Mouse (Mus musculus) kidney, adult 2 months (tissue): ENCODE data around the gene Fhod1. TPM values are rescaled to one million over a fixed set of nuclear protein-coding genes. Genes with fewer than 3 reads are reported as not detected.
A peak's percentile ranks its signal among the peaks of the same experiment; 100 is the strongest.

ENCODE experiments used
- DNase-seq: peaks from one replicate; pipeline ENCODE4 v3.0.0; 2021
- H3K27ac ChIP-seq: fragments of 200-500 bp; 2 replicates; pipeline ENCODE4 v1.5.1; 2012; ENCODE audit warnings: low read depth, low read length, control low read depth, inconsistent platforms; ENCODE audit not compliant: insufficient read depth
- H3K27me3 ChIP-seq: fragments of 200-500 bp; replicated peaks from 2 replicates; pipeline ENCODE4 v1.6.1; 2012; ENCODE audit warnings: mild to moderate bottlenecking, moderate library complexity, low read length, inconsistent platforms; ENCODE audit not compliant: control insufficient read depth, insufficient read depth
- H3K36me3 ChIP-seq: fragments of 200-500 bp; 2 replicates; pipeline ENCODE4 v1.6.1; 2012; ENCODE audit warnings: mild to moderate bottlenecking, moderate library complexity, low read length, inconsistent platforms; ENCODE audit not compliant: control insufficient read depth, insufficient read depth
- H3K4me1 ChIP-seq: fragments of 200-500 bp; 2 replicates; pipeline ENCODE4 v1.6.1; 2011; ENCODE audit warnings: low read length; ENCODE audit not compliant: control insufficient read depth, insufficient read depth
- H3K4me3 ChIP-seq: fragments of 200-500 bp; 2 replicates; pipeline ENCODE4 v1.5.1; 2011; ENCODE audit warnings: mild to moderate bottlenecking, low read depth, low read length, control low read depth; ENCODE audit not compliant: insufficient read depth
- CTCF ChIP-seq: fragments of 200-500 bp; conservative IDR thresholded peaks from 2 replicates; pipeline ENCODE4 v1.5.1; 2011; ENCODE audit warnings: low read depth, mild to moderate bottlenecking, control low read depth, low read length, moderate library complexity, mixed read lengths; ENCODE audit not compliant: insufficient read depth, insufficient read length
- POLR2A ChIP-seq: fragments of 200-500 bp; IDR thresholded peaks from one replicate; pipeline ENCODE4 v1.6.1; 2011; ENCODE audit warnings: low read depth, low read length, control low read depth
- WGBS: fragments of 180-500 bp; shearing (Covaris S2); methylation state at CpG from one replicate; pipeline ENCODE4 v1.1.7; 2018; 5-methylcytosine and 5-hydroxymethylcytosine counted together
- polyA plus RNA-seq: library from polyadenylated mRNA; depleted of rRNA; stranded (reverse); fragments of >200 nt; gene quantifications from 2 replicates; pipeline ENCODE4 v1.2.3, GENCODE M21; 2012; rRNA removed

Gene Fhod1
- polyA plus RNA-seq, 1 experiment, result 20.0 TPM

DNA sequence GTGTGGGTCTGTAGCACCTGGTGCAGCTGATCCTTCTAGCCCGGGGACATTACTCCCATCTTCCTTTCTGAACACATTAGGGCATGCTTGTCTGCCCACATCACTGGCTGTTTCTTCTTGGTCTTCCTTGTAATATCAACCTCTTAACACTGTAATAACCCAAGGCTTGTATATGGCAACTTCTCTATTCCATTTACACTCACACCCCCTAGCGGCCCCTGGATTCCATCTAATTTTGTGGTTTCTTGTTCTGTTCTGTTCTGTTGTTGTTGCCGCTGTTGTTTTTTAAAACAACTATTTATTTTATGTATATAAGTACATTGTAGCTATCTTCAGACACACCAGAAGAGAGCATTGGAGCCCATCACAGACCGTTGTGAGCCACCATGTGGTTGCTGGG, 60.8 kb downstream of the Fhod1 start:
- Histone ChIP-seq H3K27ac (no peak overlapping the region), H3K36me3 (no peaks in the 10 kb centered on the region), H3K4me3 (no peak overlapping the region), H3K4me1 (peaks cover 7% of the 10 kb centered on the region; the same call in 1 of the 2 replicates), H3K27me3 (no peaks in the 10 kb centered on the region)
- no peak for DNase-seq
- 90% methylated on average over 4 of the region's 4 CpGs for WGBS
- TF ChIP-seq POLR2A (no peak), CTCF (no peak)

DNA sequence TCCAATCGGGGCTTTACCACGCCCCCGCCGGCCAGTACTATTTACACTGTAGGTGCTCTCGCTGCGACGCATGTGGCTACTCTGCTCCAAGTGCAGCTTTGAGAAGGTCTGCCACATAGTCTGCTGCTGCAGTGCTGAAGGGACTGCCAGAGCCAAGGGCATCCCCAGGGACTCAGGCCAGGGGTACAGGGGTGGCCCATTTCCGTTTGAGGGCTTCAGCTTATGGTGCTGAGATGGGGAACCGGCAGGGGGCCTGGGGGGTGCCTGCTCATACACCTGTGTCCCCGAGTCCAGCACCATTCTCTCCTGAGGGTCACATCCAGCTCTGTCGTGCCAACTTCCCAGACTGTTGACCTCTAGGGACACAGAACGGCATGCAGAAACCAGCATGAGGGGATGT, 62.2 kb downstream of the Fhod1 start:
- no peak for DNase-seq
- WGBS, result 70% methylated on average over 12 of the region's 12 CpGs

DNA sequence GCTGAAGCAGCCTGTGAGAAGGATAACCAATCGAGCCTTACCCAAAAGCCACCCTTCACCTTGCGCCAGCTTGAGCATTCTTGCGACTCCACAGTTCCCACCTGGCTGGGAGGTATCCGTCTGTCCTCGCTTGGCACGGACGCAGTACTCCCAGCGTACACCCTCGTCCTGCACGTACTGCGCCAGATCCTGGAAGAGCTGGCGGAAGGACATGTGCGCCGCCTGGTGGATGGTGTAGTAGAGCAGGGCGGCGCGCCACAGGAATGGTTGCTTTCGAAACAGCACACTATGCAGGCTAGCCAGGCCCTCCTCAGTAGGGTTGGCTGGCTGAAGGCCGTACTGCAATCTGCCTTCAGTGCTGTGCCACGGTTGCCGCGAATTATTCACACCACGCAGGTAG, 64.7 kb downstream of the Fhod1 start:
- TF ChIP-seq POLR2A (no peak), CTCF (peak; percentile 91)
- Histone ChIP-seq H3K27me3 (no peaks in the 10 kb centered on the region), H3K27ac (no peak overlapping the region), H3K4me3 (no peak overlapping the region), H3K4me1 (no peaks in the 10 kb centered on the region; the same call in 1 of the 2 replicates), H3K36me3 (no peaks in the 10 kb centered on the region)
- 51% methylated on average over 23 of the region's 23 CpGs for WGBS
- peak; percentile 44 for DNase-seq

More for the DNA sequence above, 62.2 kb downstream of the Fhod1 start:
- H3K27ac ChIP-seq, result no peak overlapping the region
- H3K27me3 ChIP-seq, result no peaks in the 10 kb centered on the region
- no peak for TF ChIP-seq CTCF
- TF ChIP-seq POLR2A, result no peak
- no peaks in the 10 kb centered on the region for H3K36me3 ChIP-seq
- H3K4me1 ChIP-seq, result peaks cover 7% of the 10 kb centered on the region; the same call in 1 of the 2 replicates
- no peak overlapping the region for H3K4me3 ChIP-seq

DNA sequence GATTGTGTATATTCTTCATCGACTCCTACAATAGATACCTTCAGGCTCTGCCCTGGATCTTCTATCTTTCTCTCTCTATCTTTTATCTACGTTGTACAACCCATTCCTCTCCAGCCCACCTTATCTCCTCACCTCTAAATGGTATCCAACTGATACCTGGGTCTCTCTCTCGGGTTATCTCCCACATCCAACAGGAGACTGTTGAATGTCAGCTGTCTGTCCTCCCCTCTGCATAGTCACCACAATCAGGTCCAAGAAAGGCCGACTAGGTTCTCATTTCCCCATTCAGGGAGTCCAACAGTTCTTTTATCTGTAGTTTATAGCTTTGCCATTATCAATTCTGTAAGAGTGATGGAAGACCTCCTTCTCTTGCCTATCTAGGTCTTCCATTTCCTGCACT, 65.5 kb downstream of the Fhod1 start:
- TF ChIP-seq CTCF (no peak), POLR2A (no peak)
- H3K27me3 ChIP-seq, result no peaks in the 10 kb centered on the region
- H3K4me1 ChIP-seq, result no peaks in the 10 kb centered on the region; the same call in 1 of the 2 replicates
- DNase-seq, result no peak
- no peak overlapping the region for H3K27ac ChIP-seq
- H3K36me3 ChIP-seq, result no peaks in the 10 kb centered on the region
- WGBS, result 94% methylated on average over 4 of the region's 4 CpGs
- H3K4me3 ChIP-seq, result no peak overlapping the region

DNA sequence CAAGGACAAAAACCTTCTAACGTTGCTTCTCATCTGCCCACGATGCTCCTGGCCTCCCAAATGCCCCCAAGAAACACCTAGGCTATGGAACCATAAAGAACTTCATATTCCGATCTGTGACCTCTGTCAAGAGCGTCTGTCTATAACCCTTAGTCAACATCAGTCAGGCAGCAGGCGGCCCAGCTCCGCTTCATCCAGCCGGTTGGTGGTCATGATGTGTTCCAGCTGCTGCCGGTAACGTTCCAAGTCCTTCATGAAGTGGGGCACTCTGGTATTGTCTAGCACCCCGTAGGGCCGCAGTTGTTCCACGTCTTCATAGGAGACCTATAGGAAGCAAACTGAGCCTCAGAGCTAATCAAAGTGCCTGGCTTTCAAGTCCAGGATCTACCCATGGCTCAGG, 65.9 kb downstream of the Fhod1 start:
- TF ChIP-seq POLR2A (no peak), CTCF (no peak)
- WGBS, result 94% methylated on average over 12 of the region's 12 CpGs

DNA sequence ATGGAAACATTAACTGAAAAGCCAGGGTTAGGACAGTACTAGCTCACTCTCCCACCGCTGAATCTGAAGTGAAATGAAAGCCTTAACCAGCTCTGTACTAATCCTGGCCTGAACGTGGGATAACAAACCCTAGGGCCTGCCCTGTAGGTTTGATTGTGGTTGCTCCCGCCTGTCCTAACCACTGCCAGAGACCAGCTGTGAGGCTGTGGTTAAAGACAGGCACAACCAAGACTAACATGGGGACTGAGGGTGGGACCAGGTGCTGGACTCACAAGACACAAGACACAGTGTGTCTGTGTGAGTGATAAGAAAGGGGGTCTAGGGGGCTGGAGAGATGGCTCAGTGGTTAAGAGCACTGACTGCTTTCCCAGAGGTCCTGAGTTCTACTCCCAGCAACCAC, 67.2 kb downstream of the Fhod1 start:
- no peak for DNase-seq
- Histone ChIP-seq H3K4me1 (no peaks in the 10 kb centered on the region; the same call in 1 of the 2 replicates), H3K36me3 (no peaks in the 10 kb centered on the region), H3K27ac (no peak overlapping the region), H3K4me3 (no peak overlapping the region), H3K27me3 (no peaks in the 10 kb centered on the region)
- TF ChIP-seq CTCF (no peak), POLR2A (no peak)
- WGBS, result 82% methylated on average over 3 of the region's 3 CpGs

More for the DNA sequence above, 65.9 kb downstream of the Fhod1 start:
- no peak for DNase-seq
- no peak overlapping the region for H3K27ac ChIP-seq
- no peak overlapping the region for H3K4me3 ChIP-seq
- H3K36me3 ChIP-seq, result no peaks in the 10 kb centered on the region
- no peaks in the 10 kb centered on the region; the same call in 1 of the 2 replicates for H3K4me1 ChIP-seq
- no peaks in the 10 kb centered on the region for H3K27me3 ChIP-seq

Other genes with a start within 250 kb of the Fhod1 start
- gene Ces4a, start 216.2 kb downstream of the Fhod1 start, polyA plus RNA-seq, result 0.03 TPM in 1 of 2 replicates, not detected in the other
- 4.4 and 6.1 TPM in 2 replicates for gene Cbfb, start 177.3 kb downstream of the Fhod1 start, polyA plus RNA-seq
- gene D230025D16Rik, start 122.8 kb downstream of the Fhod1 start, polyA plus RNA-seq, result 22.1 and 23.2 TPM in 2 replicates
- 4.8 and 5.3 TPM in 2 replicates for gene B3gnt9, start 92.8 kb downstream of the Fhod1 start, polyA plus RNA-seq
- gene Tradd, start 83.3 kb downstream of the Fhod1 start, polyA plus RNA-seq, result 13.1 and 13.5 TPM in 2 replicates
- gene Fbxl8, start 83.3 kb downstream of the Fhod1 start, polyA plus RNA-seq, result 6.9 and 8.3 TPM in 2 replicates
- 2.1 and 2.7 TPM in 2 replicates for gene Hsf4, start 78.2 kb downstream of the Fhod1 start, polyA plus RNA-seq
- 4.8 and 5.6 TPM in 2 replicates for gene Nol3, start 71.8 kb downstream of the Fhod1 start, polyA plus RNA-seq
- gene 4931428F04Rik, start 58.1 kb downstream of the Fhod1 start, polyA plus RNA-seq, result 2.1 and 2.5 TPM in 2 replicates
- gene Exoc3l, start 51.9 kb downstream of the Fhod1 start, polyA plus RNA-seq, result 11.7 and 15.3 TPM in 2 replicates
- gene E2f4, start 50.3 kb downstream of the Fhod1 start, polyA plus RNA-seq, result 88.1 and 93.5 TPM in 2 replicates
- gene Elmo3, start 42.4 kb downstream of the Fhod1 start, polyA plus RNA-seq, result 49.6 and 60.3 TPM in 2 replicates
- gene Lrrc29, start 21.7 kb downstream of the Fhod1 start, polyA plus RNA-seq, result 11.0 and 14.1 TPM in 2 replicates
- gene Tmem208, start 21.6 kb downstream of the Fhod1 start, polyA plus RNA-seq, result 113 and 116 TPM in 2 replicates
- 1.9 and 2.5 TPM in 2 replicates for gene Slc9a5, start 890 bp upstream of the Fhod1 start, polyA plus RNA-seq
- gene Plekhg4, start 25.3 kb upstream of the Fhod1 start, polyA plus RNA-seq, result 0.14 and 0.18 TPM in 2 replicates
- 0.08 and 0.17 TPM in 2 replicates for gene Kctd19, start 65.5 kb upstream of the Fhod1 start, polyA plus RNA-seq
- 0.33 and 0.45 TPM in 2 replicates for gene Lrrc36, start 65.6 kb upstream of the Fhod1 start, polyA plus RNA-seq
- gene Tppp3, start 123.6 kb upstream of the Fhod1 start, polyA plus RNA-seq, result 11.9 and 19.3 TPM in 2 replicates
- gene Zdhhc1, start 148.9 kb upstream of the Fhod1 start, polyA plus RNA-seq, result 47.6 and 57.7 TPM in 2 replicates
- gene Hsd11b2, start 170.8 kb upstream of the Fhod1 start, polyA plus RNA-seq, result 310 and 336 TPM in 2 replicates
- gene Atp6v0d1, start 218.1 kb upstream of the Fhod1 start, polyA plus RNA-seq, result 161 and 182 TPM in 2 replicates